Mouse (Mus musculus) forebrain, embryonic 13.5 days (tissue): ENCODE results near the gene Hps3. TPM values are rescaled to one million over a fixed set of nuclear protein-coding genes. Genes with fewer than 3 reads are reported as not detected.

Experiments
- ATAC-seq: fragments of 200-750 bp; cut with Nextera tagmentation; 2 replicates; pipeline ENCODE4 v1.8.0; 2017
- H3K27ac ChIP-seq: fragments of 300-500 bp; sonication (generic); 2 replicates; pipeline ENCODE4 v1.5.1; 2015; ENCODE audit warnings: inconsistent platforms, mild to moderate bottlenecking, moderate library complexity
- H3K27me3 ChIP-seq: fragments of 300-500 bp; sonication (generic); 2 replicates; pipeline ENCODE4 v1.6.1; 2015; ENCODE audit warnings: mild to moderate bottlenecking, inconsistent platforms
- H3K36me3 ChIP-seq: fragments of 300-500 bp; sonication (generic); 2 replicates; pipeline ENCODE4 v1.6.1; 2015; ENCODE audit warnings: mild to moderate bottlenecking, inconsistent platforms; ENCODE audit not compliant: poor library complexity, severe bottlenecking
- H3K4me1 ChIP-seq: fragments of 300-500 bp; sonication (generic); 2 replicates; pipeline ENCODE4 v1.6.1; 2015; ENCODE audit warnings: inconsistent platforms
- H3K4me2 ChIP-seq: fragments of 300-500 bp; sonication (generic); 2 replicates; pipeline ENCODE4 v1.6.1; 2015; ENCODE audit warnings: inconsistent platforms, mild to moderate bottlenecking, moderate library complexity
- H3K4me3 ChIP-seq: fragments of 300-500 bp; sonication (generic); 2 replicates; pipeline ENCODE4 v1.5.1; 2015; ENCODE audit warnings: mild to moderate bottlenecking, inconsistent platforms
- H3K9ac ChIP-seq: fragments of 300-500 bp; sonication (generic); 2 replicates; pipeline ENCODE4 v1.6.1; 2015; ENCODE audit warnings: mild to moderate bottlenecking, inconsistent platforms
- H3K9me3 ChIP-seq: fragments of 300-500 bp; sonication (generic); replicated peaks from 2 replicates; pipeline ENCODE4 v1.6.1; 2016; ENCODE audit warnings: inconsistent platforms
- WGBS: fragments of 180-500 bp; shearing (Covaris S2); methylation state at CpG from one replicate; pipeline ENCODE4 v1.1.7; 2015; 5-methylcytosine and 5-hydroxymethylcytosine counted together
- polyA plus RNA-seq: library from polyadenylated mRNA; unstranded; fragments of >200 nt; fragmentation: Nextera tagmentation; extraction: Ambion mirVana; gene quantifications from 2 replicates; pipeline ENCODE4 v1.2.1, GENCODE M21; 2015

Gene Hps3
- polyA plus RNA-seq, 1 experiment from 2014 or later, result 10.2 TPM

DNA sequence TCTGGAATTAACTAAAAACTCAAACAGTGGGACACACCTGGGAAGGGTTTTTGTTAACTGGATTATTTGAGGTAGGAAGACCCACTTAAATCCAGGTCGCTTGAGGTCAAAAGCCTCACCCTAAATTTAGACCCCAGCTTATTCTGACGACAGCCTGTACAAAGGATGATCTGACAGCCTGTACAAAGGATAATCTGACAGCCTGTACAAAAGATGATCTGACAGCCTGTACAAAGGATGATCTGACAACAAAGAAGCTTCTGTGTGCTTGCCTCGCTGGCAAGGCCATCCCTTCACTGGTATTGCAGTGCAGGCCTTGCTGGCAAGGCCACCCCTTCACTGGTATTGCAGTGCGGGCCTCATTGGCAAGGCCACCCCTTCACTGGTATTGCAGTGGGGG lies 34.3 kb downstream of the Hps3 start:
- H3K9me3 ChIP-seq, result no peaks in the 10 kb centered on the region
- H3K27ac ChIP-seq, result no peak overlapping the region
- peaks cover 22% of the 10 kb centered on the region for H3K36me3 ChIP-seq
- no peak overlapping the region for H3K4me3 ChIP-seq
- no peak overlapping the region for H3K4me2 ChIP-seq
- 60% methylated on average over 4 of the region's 4 CpGs for WGBS
- no peak for ATAC-seq
- no peak overlapping the region for H3K9ac ChIP-seq
- no peaks in the 10 kb centered on the region for H3K4me1 ChIP-seq
- H3K27me3 ChIP-seq, result no peaks in the 10 kb centered on the region

DNA sequence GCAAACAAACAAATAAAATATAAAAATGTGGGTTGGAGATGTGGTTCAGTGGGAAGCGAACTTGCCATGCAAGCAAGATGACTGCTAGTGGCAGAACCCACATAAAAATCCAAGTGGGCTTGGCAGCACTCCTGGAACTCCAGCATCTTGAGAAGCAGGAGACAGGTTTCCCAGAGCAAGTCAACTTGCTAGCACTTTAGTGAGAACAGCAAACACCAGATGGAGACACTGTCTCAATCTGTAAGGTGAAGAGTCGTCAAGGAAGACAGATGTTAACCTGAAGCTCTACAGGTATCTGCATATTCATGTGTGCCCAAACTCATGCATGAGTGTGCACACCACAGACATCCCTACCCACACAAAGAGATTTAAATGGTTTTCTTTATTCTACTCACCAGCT lies 35.6 kb downstream of the Hps3 start:
- ATAC-seq, result no peak
- H3K4me2 ChIP-seq, result no peak overlapping the region
- H3K9me3 ChIP-seq, result no peaks in the 10 kb centered on the region
- 86% methylated on average over 2 of the region's 2 CpGs for WGBS
- no peak overlapping the region for H3K4me3 ChIP-seq
- H3K27me3 ChIP-seq, result no peaks in the 10 kb centered on the region
- H3K27ac ChIP-seq, result no peak overlapping the region
- H3K36me3 ChIP-seq, result peaks cover 24% of the 10 kb centered on the region
- H3K4me1 ChIP-seq, result no peaks in the 10 kb centered on the region
- no peak overlapping the region for H3K9ac ChIP-seq

DNA sequence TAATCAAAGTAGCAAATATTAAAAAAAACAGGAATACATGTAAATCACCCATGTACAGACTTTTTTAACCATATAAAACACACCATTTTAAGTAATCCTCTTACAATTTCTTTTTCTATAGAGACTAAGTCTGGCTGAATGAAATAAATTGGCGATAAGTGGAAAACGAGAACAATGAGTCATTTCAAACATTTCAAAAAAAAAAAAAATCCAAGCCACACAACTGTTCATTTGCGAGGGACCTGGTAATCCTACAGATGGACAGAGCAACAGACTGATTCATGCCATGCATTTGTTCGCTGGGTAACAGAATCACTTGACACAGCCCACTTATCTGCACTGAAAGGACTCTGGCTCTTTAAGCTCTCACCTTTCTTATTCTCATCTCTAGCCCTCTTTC lies 42.7 kb downstream of the Hps3 start:
- Histone ChIP-seq H3K9me3 (no peaks in the 10 kb centered on the region), H3K4me3 (no peak overlapping the region), H3K4me1 (no peaks in the 10 kb centered on the region), H3K9ac (no peak overlapping the region), H3K27ac (no peak overlapping the region), H3K36me3 (peaks cover 10% of the 10 kb centered on the region), H3K27me3 (no peaks in the 10 kb centered on the region), H3K4me2 (no peak overlapping the region)
- WGBS, result 48% methylated on average over 4 of the region's 4 CpGs
- no peak for ATAC-seq

DNA sequence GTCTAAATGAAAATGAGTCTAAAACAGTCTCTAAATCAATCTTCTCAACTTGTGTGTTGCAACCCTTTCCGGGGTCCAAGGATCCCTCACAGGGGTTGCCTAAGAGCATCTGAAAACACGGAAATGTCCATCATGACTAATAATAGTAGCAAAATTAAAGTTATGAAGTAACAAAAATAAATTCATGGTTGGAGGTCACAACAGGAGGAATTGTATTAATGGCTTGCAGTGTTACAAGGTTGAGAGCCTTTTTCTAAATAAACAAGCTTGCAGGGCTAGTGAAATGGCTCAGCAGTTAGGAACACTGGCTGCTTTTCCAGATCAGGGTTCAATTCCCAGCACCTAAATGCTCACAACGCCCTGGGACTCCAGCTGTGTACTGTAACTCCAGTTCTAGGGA lies 45.1 kb downstream of the Hps3 start:
- Histone ChIP-seq H3K9ac (no peak overlapping the region), H3K27ac (no peak overlapping the region), H3K4me2 (no peak overlapping the region), H3K9me3 (no peaks in the 10 kb centered on the region), H3K36me3 (no peaks in the 10 kb centered on the region), H3K27me3 (no peaks in the 10 kb centered on the region), H3K4me3 (no peak overlapping the region), H3K4me1 (no peaks in the 10 kb centered on the region)
- WGBS, result 86% methylated on average over 3 of the region's 3 CpGs
- ATAC-seq, result no peak

DNA sequence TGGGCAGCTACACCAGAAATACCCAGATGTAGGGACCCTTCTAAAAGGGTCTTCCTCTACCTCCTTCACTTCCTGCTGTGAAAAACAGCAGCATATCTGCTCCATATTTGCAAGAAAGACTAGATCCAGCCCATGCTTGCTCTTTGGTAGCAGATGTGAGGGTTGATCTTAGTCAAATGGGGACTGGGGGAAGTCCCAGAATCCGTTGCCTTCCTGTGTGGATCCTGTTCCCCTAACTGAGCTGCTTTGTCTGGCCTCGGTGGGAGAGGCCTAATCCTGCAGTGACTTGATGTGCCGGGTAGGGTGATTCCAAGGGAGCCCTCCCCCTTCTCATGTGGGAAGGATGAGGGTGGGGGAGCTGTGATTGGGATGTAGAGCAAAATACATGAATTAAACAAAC lies 49.0 kb downstream of the Hps3 start:
- H3K4me3 ChIP-seq, result no peak overlapping the region
- no peak overlapping the region for H3K4me2 ChIP-seq
- H3K27me3 ChIP-seq, result no peaks in the 10 kb centered on the region
- no peaks in the 10 kb centered on the region for H3K4me1 ChIP-seq
- no peak overlapping the region for H3K27ac ChIP-seq
- H3K9ac ChIP-seq, result no peak overlapping the region
- no peak for ATAC-seq
- H3K9me3 ChIP-seq, result no peaks in the 10 kb centered on the region
- H3K36me3 ChIP-seq, result no peaks in the 10 kb centered on the region
- WGBS, result 6% methylated on average over 3 of the region's 3 CpGs

DNA sequence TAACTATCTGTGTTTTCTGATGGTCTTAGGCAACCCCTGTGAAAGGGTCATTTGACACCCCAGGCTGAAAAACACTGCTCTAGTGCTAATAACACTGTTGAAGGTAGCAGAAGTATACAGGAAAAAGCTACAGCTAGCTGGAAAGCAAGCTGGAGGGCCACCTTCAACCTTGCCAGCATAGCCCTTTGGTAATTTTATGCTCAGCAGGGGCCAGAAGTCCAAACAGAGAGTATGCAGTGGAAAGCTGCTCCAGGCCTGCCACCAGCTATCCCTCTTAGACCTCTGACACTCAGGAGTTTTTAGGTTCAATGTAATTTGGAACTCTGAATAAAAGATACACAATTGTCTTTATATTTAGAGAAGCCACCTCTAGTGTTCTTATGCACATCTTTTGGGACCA lies 52.3 kb downstream of the Hps3 start:
- Histone ChIP-seq H3K9ac (no peak overlapping the region), H3K4me2 (no peak overlapping the region), H3K36me3 (no peaks in the 10 kb centered on the region), H3K4me3 (no peak overlapping the region), H3K27me3 (no peaks in the 10 kb centered on the region), H3K4me1 (no peaks in the 10 kb centered on the region), H3K9me3 (no peaks in the 10 kb centered on the region), H3K27ac (no peak overlapping the region)
- no peak for ATAC-seq

DNA sequence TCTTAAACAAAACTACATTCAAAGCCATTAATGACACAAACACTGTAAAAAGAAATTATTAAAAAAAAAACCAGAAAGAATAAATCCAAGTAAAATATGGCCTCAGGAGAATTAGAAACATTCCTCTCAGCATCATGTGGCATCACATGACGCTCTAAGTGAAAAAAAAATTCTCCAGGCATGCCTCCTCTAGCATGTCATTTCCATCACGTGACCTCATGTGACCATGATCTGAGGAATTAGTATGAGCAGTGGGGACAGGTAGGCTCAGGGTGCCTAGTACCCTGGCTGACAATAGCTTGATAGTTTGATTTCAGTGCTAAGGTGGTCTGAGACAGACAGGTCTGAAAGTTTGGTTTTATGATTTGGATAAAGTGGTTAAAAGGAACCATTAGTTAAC lies 54.0 kb downstream of the Hps3 start:
- H3K9ac ChIP-seq, result no peak overlapping the region
- no peaks in the 10 kb centered on the region for H3K27me3 ChIP-seq
- no peaks in the 10 kb centered on the region for H3K4me1 ChIP-seq
- no peak for ATAC-seq
- 87% methylated on average over 2 of the region's 2 CpGs for WGBS
- no peaks in the 10 kb centered on the region for H3K36me3 ChIP-seq
- no peak overlapping the region for H3K4me3 ChIP-seq
- H3K27ac ChIP-seq, result no peak overlapping the region
- H3K4me2 ChIP-seq, result no peak overlapping the region
- no peaks in the 10 kb centered on the region for H3K9me3 ChIP-seq

DNA sequence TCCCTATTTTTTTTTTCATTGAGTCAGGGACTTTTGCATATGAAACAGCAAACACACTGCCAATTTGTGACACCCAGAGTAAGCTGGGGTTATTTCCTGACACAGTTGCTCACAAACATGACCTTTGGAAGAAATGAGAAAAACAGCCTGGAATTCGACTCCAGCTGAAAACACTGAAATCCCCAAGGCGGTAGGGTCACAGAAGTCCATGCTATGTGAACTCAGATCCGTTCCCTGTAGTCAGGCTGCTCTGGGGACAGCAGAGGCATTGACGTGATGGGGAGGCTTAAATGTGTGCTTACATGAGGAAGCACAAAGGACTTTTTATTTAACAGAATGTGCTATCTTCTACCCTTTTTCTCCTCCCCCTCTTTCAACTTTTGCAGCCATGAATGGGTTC lies 56.6 kb downstream of the Hps3 start:
- 67% methylated on average over 4 of the region's 4 CpGs for WGBS
- no peak overlapping the region for H3K27ac ChIP-seq
- ATAC-seq, result no peak
- H3K27me3 ChIP-seq, result no peaks in the 10 kb centered on the region
- no peak overlapping the region for H3K9ac ChIP-seq
- H3K4me2 ChIP-seq, result no peak overlapping the region
- H3K36me3 ChIP-seq, result no peaks in the 10 kb centered on the region
- H3K4me3 ChIP-seq, result no peak overlapping the region
- H3K4me1 ChIP-seq, result no peaks in the 10 kb centered on the region
- no peaks in the 10 kb centered on the region for H3K9me3 ChIP-seq

DNA sequence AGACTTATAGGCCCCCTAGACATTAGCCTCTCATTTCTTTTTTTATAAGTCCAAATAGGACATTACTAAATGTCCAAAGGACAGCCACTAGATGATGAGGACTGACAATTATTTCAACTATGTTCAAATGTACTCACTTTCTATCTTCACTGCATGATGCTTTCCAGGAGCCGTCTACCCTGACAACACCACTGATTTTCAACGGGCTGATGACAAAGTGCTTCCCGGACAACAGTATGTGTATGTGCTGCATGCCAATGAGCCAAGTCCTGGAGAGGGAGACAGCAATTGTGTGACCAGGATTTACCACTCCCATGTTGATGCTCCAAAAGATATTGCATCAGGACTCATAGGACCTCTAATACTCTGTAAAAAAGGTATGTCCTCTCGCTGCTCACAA lies 69.0 kb downstream of the Hps3 start:
- Histone ChIP-seq H3K9me3 (no peaks in the 10 kb centered on the region), H3K4me1 (no peaks in the 10 kb centered on the region), H3K27ac (no peak overlapping the region), H3K4me2 (no peak overlapping the region), H3K27me3 (no peaks in the 10 kb centered on the region), H3K4me3 (no peak overlapping the region), H3K9ac (no peak overlapping the region), H3K36me3 (no peaks in the 10 kb centered on the region)
- no peak for ATAC-seq
- WGBS, result 75% methylated on average over 4 of the region's 4 CpGs

DNA sequence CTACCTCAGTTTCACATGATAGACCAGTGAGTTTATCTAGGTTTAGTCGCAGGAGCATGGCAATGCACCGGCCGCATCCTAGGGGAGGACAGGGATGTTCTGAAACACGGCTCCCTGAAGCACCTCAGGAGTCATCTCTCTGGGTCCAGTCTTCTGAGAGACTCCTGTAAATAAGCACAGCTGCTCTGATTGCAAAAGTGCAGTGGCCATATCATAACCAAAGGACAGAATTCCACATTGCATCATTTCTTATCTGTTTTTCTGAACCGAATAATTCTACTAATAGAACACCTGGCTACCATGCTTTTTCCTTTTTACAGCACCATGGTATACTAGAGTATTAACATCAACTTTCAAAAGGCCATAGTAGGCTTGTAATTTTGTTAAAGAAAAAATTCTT lies 69.9 kb downstream of the Hps3 start:
- H3K27me3 ChIP-seq, result no peaks in the 10 kb centered on the region
- H3K36me3 ChIP-seq, result no peaks in the 10 kb centered on the region
- H3K4me1 ChIP-seq, result no peaks in the 10 kb centered on the region
- H3K27ac ChIP-seq, result no peak overlapping the region
- H3K4me2 ChIP-seq, result no peak overlapping the region
- no peak overlapping the region for H3K4me3 ChIP-seq
- 89% methylated on average over 5 of the region's 5 CpGs for WGBS
- ATAC-seq, result no peak
- H3K9me3 ChIP-seq, result no peaks in the 10 kb centered on the region
- no peak overlapping the region for H3K9ac ChIP-seq

DNA sequence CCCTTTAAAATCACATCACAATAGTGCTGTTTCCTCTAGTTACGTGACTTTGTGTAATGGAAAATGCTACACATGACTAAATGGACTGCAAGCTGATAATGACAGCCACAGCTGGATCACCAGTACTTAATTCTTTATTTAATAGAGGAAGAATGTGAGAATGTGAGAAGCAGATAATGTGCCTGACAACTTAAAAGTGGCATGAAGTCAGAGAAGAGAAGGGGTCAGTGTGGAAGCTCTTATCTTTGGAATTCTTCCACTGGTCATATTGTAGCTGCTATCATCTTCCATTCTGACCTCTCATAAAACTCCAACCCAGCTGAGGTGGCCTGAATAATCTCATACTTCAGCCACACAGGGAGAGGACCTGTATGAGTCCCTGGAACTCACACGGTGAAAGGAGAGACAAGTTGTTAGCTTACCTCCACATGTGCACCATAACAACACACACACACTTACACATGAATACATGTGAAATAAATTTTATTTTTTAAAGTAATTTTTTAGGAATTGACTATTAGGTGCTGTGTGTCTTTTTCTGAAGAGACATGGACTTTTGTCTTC lies 70.4 kb downstream of the Hps3 start:
- H3K4me1 ChIP-seq, result no peaks in the 10 kb centered on the region
- H3K27ac ChIP-seq, result no peak overlapping the region
- no peak overlapping the region for H3K4me3 ChIP-seq
- ATAC-seq, result no peak
- H3K36me3 ChIP-seq, result no peaks in the 10 kb centered on the region
- H3K27me3 ChIP-seq, result no peaks in the 10 kb centered on the region
- H3K9me3 ChIP-seq, result no peaks in the 10 kb centered on the region
- H3K9ac ChIP-seq, result no peak overlapping the region
- no peak overlapping the region for H3K4me2 ChIP-seq
- WGBS, result 93% methylated on average over 2 of the region's 2 CpGs

DNA sequence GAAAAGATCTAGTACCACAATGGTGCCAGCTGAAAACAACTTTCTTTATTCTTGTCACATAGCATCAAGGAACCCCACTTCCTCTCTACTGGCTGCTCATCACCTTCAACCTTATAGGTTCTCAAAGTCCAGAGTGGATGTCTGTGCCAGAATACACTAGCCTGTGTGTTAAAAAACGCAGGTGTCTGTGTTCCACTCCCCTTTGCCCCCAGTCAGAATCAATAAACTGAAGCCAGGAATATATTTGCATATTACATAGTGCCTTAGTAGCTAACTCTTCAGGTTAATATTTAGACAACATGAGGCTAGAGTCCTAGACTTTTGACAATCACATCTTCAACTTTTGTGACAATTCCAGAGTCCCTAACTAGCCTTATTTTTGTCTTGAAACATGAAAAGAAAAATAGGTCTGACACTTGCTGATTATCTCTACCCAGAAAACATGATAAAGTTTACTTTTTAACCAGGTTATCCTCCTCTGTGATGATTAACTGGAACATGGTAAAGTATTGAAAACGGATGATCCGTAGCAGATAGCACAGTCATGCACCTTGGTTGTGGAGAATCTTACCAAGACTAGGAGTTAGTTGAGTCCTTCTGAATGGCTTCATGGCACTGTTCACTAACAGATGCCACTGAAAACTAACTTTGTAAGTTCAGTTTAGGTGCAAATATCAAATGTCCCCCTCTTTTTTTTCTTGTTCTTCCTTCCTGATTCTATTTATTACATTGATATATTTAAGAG lies 72.2 kb downstream of the Hps3 start:
- Histone ChIP-seq H3K9ac (no peak overlapping the region), H3K36me3 (no peaks in the 10 kb centered on the region), H3K4me1 (no peaks in the 10 kb centered on the region), H3K9me3 (no peaks in the 10 kb centered on the region), H3K27me3 (no peaks in the 10 kb centered on the region), H3K4me2 (no peak overlapping the region), H3K4me3 (no peak overlapping the region), H3K27ac (no peak overlapping the region)
- ATAC-seq, result no peak
- WGBS, result 92% methylated on average over 3 of the region's 3 CpGs

DNA sequence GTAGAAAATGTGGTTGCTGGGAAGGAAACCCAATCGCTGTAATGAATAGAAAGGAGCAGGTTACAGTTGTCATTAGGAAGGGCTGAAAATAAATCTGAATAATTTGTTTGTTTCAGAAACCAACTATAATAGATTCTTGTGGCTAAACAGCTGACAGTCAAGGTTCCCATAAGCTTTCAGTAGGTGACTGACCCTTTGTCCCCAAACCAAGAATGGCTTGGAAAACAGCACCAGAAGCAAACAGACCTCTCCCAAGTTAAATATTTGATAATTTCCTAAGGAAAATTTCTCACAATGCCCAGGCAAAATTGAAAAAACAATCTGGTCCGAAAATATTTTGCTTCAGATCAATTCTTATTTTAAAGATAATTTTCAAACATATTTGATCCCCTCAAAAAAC lies 73.8 kb downstream of the Hps3 start:
- Histone ChIP-seq H3K27me3 (no peaks in the 10 kb centered on the region), H3K4me2 (no peak overlapping the region), H3K4me3 (no peak overlapping the region), H3K4me1 (no peaks in the 10 kb centered on the region), H3K36me3 (no peaks in the 10 kb centered on the region), H3K9me3 (no peaks in the 10 kb centered on the region), H3K9ac (no peak overlapping the region), H3K27ac (no peak overlapping the region)
- 91% methylated on average over 2 of the region's 2 CpGs for WGBS
- ATAC-seq, result no peak
